Mouse (Mus musculus) CH12.LX (cell line): Measurements from ENCODE around the gene Plekha6.

Experiments used
- CHD1 ChIP-seq: IDR thresholded peaks from 2 replicates; pipeline ENCODE4 v1.6.1; 2012; ENCODE audit warnings: low read depth, low read length, improper control_type of control experiment, inconsistent platforms
- CHD2 ChIP-seq: IDR thresholded peaks from 2 replicates; pipeline ENCODE4 v1.6.1; 2011; ENCODE audit warnings: low read length, improper control_type of control experiment
- CTCF ChIP-seq, 2 experiments: IDR thresholded peaks in 1 of 2; conservative IDR thresholded peaks in 1 of 2; 2 replicates each; pipeline ENCODE4 v1.5.1; 2011 to 2012; ENCODE audit warnings: low read depth in 2 of 2, low read length in 2 of 2, improper control_type of control experiment in 1 of 2, inconsistent platforms in 1 of 2, mild to moderate bottlenecking in 1 of 2, moderate library complexity in 1 of 2
- MEF2A ChIP-seq: IDR thresholded peaks from 2 replicates; pipeline ENCODE4 v1.6.1; 2014; ENCODE audit warnings: low read depth, mild to moderate bottlenecking, inconsistent platforms, low read length, improper control_type of control experiment, borderline replicate concordance
- POLR2AphosphoS2 ChIP-seq: IDR thresholded peaks from 2 replicates; pipeline ENCODE4 v1.6.1; 2011; ENCODE audit warnings: low read depth, low read length, improper control_type of control experiment
- TCF12 ChIP-seq: IDR thresholded peaks from 2 replicates; pipeline ENCODE4 v1.6.1; 2014; ENCODE audit warnings: low read depth, mild to moderate bottlenecking, inconsistent platforms, low read length, improper control_type of control experiment

- TF ChIP-seq CHD2 (no peak), POLR2AphosphoS2 (no peak), CHD1 (no peak), MEF2A (no peak), TCF12 (no peak), CTCF (conservative IDR thresholded peaks at IDR 0.05 in 1 of 2, IDR thresholded peaks at IDR 0.05 in 1 of 2; ENCODE audit: low read depth in 2 of 2, low read length in 2 of 2) (no peak)
Measured at GRCm38 (mm10) chr1:133254856-133255764, 91.1 kb downstream of the Plekha6 start.
